Mouse (Mus musculus): Measurements from ENCODE around the gene 2310050C09Rik. TPM values are rescaled to one million over a fixed set of nuclear protein-coding genes. Genes with fewer than 3 reads are reported as not detected.

Gene 2310050C09Rik
- polyA plus RNA-seq (2014; fragmentation: Nextera tagmentation; extraction: Ambion mirVana), result not detected in 2 replicates

DNA sequence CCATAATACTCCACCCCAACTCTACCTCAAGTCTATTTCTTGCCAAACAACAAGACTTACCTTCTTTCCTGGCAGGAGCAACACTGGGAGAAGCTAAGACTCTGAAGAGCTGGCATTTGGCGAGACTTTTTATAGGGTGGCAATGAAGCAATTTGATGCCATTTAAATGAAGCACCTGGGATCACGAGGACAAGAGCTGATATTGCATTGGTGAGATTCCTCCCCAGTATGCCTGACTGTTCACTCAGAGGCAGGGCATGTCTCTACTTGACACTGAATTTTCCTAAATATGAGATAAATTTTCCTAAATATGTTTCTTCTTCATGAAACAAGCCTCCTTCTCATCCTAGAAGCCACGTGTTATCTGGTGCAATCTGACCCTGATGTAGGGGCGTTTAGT, at the start of gene 2310050C09Rik:
Gene 2310050C09Rik (minus strand): TSS at position 101 of the 400 bp plus-strand sequence.
- Histone ChIP-seq H3K36me3 (ENCODE audit: control insufficient read depth, insufficient read depth, low read length) (no peaks in the 10 kb centered on the region), H3K9me3 (ENCODE audit: control insufficient read depth, low read length) (no peaks in the 10 kb centered on the region), H3K4me2 (ENCODE audit: low read depth) (no peak within 1 kb of the TSS), H3K9ac (ENCODE audit: low read length) (no peak within 1 kb of the TSS), H3K27ac (ENCODE audit: low read depth, low read length) (no peak within 1 kb of the TSS), H3K27me3 (ENCODE audit: control insufficient read depth, insufficient read depth, low read length) (no peaks in the 10 kb centered on the region), H3K4me1 (ENCODE audit: control insufficient read depth, insufficient read depth, low read length) (no peaks in the 10 kb centered on the region), H3K4me3 (ENCODE audit: low read depth, low read length) (no peak within 1 kb of the TSS)
- WGBS, result 85% methylated on average over 4 of the region's 4 CpGs
- ATAC-seq (ENCODE audit: insufficient read depth, low FRiP score, low TSS enrichment) (no peak), DNase-seq (ENCODE audit: low spot score) (no peak)

DNA sequence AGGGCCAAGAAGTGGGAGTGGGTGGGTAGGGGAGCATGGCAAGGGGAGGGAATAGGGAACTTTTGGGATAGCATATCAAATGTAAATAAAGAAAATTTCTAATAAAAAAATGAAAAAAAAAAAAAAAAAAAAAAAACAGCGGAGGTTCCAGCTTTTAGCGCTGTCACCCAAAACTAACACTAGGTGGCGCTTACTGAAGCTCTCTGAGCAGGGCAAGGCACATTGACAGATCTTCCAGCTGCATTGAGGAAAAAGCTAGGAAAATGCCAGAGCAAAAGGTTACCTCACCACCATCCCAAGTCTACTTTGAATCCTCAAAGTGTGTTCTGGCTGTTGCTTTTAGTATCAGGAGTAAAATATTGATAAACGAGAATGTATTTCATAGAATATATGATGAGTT, 37.6 kb upstream of the 2310050C09Rik start:
- no peak for ATAC-seq (ENCODE audit: insufficient read depth, low FRiP score, low TSS enrichment)
- WGBS, result 34% methylated on average over 4 of the region's 4 CpGs
- H3K4me1 ChIP-seq (ENCODE audit: control insufficient read depth, insufficient read depth, low read length), result no peaks in the 10 kb centered on the region

DNA sequence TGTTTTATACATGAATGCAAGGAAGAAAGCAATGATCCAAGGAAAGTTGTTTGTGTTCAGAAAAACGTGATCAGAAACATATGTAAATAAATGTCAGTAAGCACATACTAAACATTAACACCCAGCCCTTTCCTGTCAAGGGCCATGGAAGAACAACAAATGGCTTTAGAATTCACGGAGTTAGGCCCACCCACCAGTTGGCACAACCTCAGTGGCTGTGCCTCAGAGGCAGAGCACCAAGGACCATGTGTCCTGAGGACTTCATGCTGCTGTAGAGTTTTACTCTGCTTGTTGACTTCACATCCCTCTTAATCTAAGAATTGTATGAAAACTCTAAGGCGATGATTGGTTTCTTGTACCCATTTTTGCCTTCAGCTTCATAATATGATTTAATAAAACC, 35.2 kb upstream of the 2310050C09Rik start:
- Histone ChIP-seq H3K9me3 (ENCODE audit: control insufficient read depth, low read length) (no peaks in the 10 kb centered on the region), H3K36me3 (ENCODE audit: control insufficient read depth, insufficient read depth, low read length) (no peaks in the 10 kb centered on the region), H3K27ac (ENCODE audit: low read depth, low read length) (no peak overlapping the region), H3K4me2 (ENCODE audit: low read depth) (no peak overlapping the region), H3K4me3 (ENCODE audit: low read depth, low read length) (no peak overlapping the region), H3K27me3 (ENCODE audit: control insufficient read depth, insufficient read depth, low read length) (no peaks in the 10 kb centered on the region), H3K4me1 (ENCODE audit: control insufficient read depth, insufficient read depth, low read length) (no peaks in the 10 kb centered on the region), H3K9ac (ENCODE audit: low read length) (no peak overlapping the region)
- DNase-seq (ENCODE audit: low spot score), result no peak
- ATAC-seq (ENCODE audit: insufficient read depth, low FRiP score, low TSS enrichment), result no peak
- 59% methylated on average over 3 of the region's 3 CpGs for WGBS

More for the DNA sequence above, 37.6 kb upstream of the 2310050C09Rik start:
- H3K9me3 ChIP-seq (ENCODE audit: control insufficient read depth, low read length), result no peaks in the 10 kb centered on the region
- no peak overlapping the region for H3K4me3 ChIP-seq (ENCODE audit: low read depth, low read length)
- no peaks in the 10 kb centered on the region for H3K36me3 ChIP-seq (ENCODE audit: control insufficient read depth, insufficient read depth, low read length)
- DNase-seq (ENCODE audit: low spot score), result peak; percentile 29
- no peak overlapping the region for H3K9ac ChIP-seq (ENCODE audit: low read length)
- no peaks in the 10 kb centered on the region for H3K27me3 ChIP-seq (ENCODE audit: control insufficient read depth, insufficient read depth, low read length)
- no peak overlapping the region for H3K4me2 ChIP-seq (ENCODE audit: low read depth)
- H3K27ac ChIP-seq (ENCODE audit: low read depth, low read length), result no peak overlapping the region

DNA sequence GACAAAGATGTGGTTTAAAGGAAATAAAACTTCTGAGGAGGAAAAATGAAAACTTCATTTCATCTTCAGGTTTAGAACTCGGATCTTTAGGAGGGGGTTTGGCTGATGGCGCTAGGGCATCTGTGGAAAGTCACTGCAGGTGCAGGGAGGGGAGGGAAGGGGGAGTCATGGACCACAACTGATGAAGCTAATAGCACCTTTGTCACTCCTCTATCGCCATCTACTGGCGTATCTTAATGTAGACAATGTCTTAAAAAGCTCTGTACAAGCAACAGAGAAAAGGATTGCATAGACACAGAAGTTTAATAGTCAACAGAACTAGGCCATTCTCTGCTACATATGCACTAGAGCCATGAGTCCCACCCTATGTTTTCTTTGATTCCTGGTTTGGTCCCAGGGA, 33.6 kb upstream of the 2310050C09Rik start:
- Histone ChIP-seq H3K27me3 (ENCODE audit: control insufficient read depth, insufficient read depth, low read length) (no peaks in the 10 kb centered on the region), H3K4me2 (ENCODE audit: low read depth) (no peak overlapping the region), H3K9me3 (ENCODE audit: control insufficient read depth, low read length) (no peaks in the 10 kb centered on the region), H3K4me1 (ENCODE audit: control insufficient read depth, insufficient read depth, low read length) (no peaks in the 10 kb centered on the region), H3K27ac (ENCODE audit: low read depth, low read length) (no peak overlapping the region), H3K4me3 (ENCODE audit: low read depth, low read length) (no peak overlapping the region), H3K9ac (ENCODE audit: low read length) (no peak overlapping the region), H3K36me3 (ENCODE audit: control insufficient read depth, insufficient read depth, low read length) (no peaks in the 10 kb centered on the region)
- DNase-seq (ENCODE audit: low spot score), result no peak
- WGBS, result 30% methylated on average over 4 of the region's 4 CpGs
- 0 out of 2 replicates have a peak, but pooled peaks have one; percentile 8 for ATAC-seq (ENCODE audit: insufficient read depth, low FRiP score, low TSS enrichment)

DNA sequence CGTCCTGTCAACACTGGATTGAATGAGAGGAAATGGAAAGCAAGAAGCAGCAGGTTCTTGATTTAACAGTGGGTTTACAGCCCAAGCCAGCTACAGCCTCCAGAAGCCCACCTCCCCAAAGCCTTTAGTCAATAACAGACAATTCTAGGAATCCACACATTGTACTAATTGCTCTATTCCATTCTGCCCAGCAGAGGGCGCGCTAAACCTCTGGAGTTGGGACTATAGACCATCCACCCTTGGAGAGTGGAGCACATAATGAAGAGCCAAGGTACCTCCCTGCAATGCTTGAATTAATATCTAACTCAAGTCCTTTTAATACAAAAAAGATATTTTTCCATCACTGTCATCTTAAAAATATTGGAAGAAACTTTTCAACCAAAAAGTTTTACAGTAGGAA, 33.0 kb upstream of the 2310050C09Rik start:
- Histone ChIP-seq H3K27ac (ENCODE audit: low read depth, low read length) (no peak overlapping the region), H3K4me3 (ENCODE audit: low read depth, low read length) (no peak overlapping the region), H3K4me1 (ENCODE audit: control insufficient read depth, insufficient read depth, low read length) (no peaks in the 10 kb centered on the region), H3K9ac (ENCODE audit: low read length) (no peak overlapping the region), H3K36me3 (ENCODE audit: control insufficient read depth, insufficient read depth, low read length) (no peaks in the 10 kb centered on the region), H3K27me3 (ENCODE audit: control insufficient read depth, insufficient read depth, low read length) (no peaks in the 10 kb centered on the region), H3K4me2 (ENCODE audit: low read depth) (no peak overlapping the region), H3K9me3 (ENCODE audit: control insufficient read depth, low read length) (no peaks in the 10 kb centered on the region)
- ATAC-seq (ENCODE audit: insufficient read depth, low FRiP score, low TSS enrichment) (peak; percentile 48; the same call in 1 of the 2 replicates), DNase-seq (ENCODE audit: low spot score) (peak; percentile 34)
- WGBS, result 29% methylated on average over 3 of the region's 3 CpGs

- ATAC-seq (ENCODE audit: insufficient read depth, low FRiP score, low TSS enrichment) (no peak), DNase-seq (ENCODE audit: low spot score) (no peak)
- no peaks in the 10 kb centered on the region for H3K27me3 ChIP-seq (ENCODE audit: control insufficient read depth, insufficient read depth, low read length)
- no peak overlapping the region for H3K9ac ChIP-seq (ENCODE audit: low read length)
- H3K27ac ChIP-seq (ENCODE audit: low read depth, low read length), result no peak overlapping the region
- H3K4me2 ChIP-seq (ENCODE audit: low read depth), result no peak overlapping the region
- H3K4me1 ChIP-seq (ENCODE audit: control insufficient read depth, insufficient read depth, low read length), result no peaks in the 10 kb centered on the region
- WGBS, result 61% methylated on average over 1 of the region's 1 CpGs
- H3K36me3 ChIP-seq (ENCODE audit: control insufficient read depth, insufficient read depth, low read length), result no peaks in the 10 kb centered on the region
- H3K4me3 ChIP-seq (ENCODE audit: low read depth, low read length), result no peak overlapping the region
- H3K9me3 ChIP-seq (ENCODE audit: control insufficient read depth, low read length), result no peaks in the 10 kb centered on the region
Measured at GRCm38 (mm10) chr3:92894489-92894888, 24.5 kb upstream of the 2310050C09Rik start.

GRCm38 (mm10) chr3:92894063-92894462, 24.0 kb upstream of the 2310050C09Rik start:
- Histone ChIP-seq H3K4me1 (ENCODE audit: control insufficient read depth, insufficient read depth, low read length) (no peaks in the 10 kb centered on the region), H3K4me2 (ENCODE audit: low read depth) (no peak overlapping the region), H3K36me3 (ENCODE audit: control insufficient read depth, insufficient read depth, low read length) (no peaks in the 10 kb centered on the region), H3K4me3 (ENCODE audit: low read depth, low read length) (no peak overlapping the region), H3K9me3 (ENCODE audit: control insufficient read depth, low read length) (no peaks in the 10 kb centered on the region), H3K27ac (ENCODE audit: low read depth, low read length) (no peak overlapping the region), H3K9ac (ENCODE audit: low read length) (no peak overlapping the region), H3K27me3 (ENCODE audit: control insufficient read depth, insufficient read depth, low read length) (no peaks in the 10 kb centered on the region)
- ATAC-seq (ENCODE audit: insufficient read depth, low FRiP score, low TSS enrichment) (no peak), DNase-seq (ENCODE audit: low spot score) (no peak)
- WGBS, result 78% methylated on average over 3 of the region's 3 CpGs

GRCm38 (mm10) chr3:92874180-92874579, 4.2 kb upstream of the 2310050C09Rik start:
- Histone ChIP-seq H3K27ac (ENCODE audit: low read depth, low read length) (no peak overlapping the region), H3K36me3 (ENCODE audit: control insufficient read depth, insufficient read depth, low read length) (no peaks in the 10 kb centered on the region), H3K4me1 (ENCODE audit: control insufficient read depth, insufficient read depth, low read length) (no peaks in the 10 kb centered on the region), H3K9ac (ENCODE audit: low read length) (no peak overlapping the region), H3K27me3 (ENCODE audit: control insufficient read depth, insufficient read depth, low read length) (no peaks in the 10 kb centered on the region), H3K4me3 (ENCODE audit: low read depth, low read length) (no peak overlapping the region), H3K4me2 (ENCODE audit: low read depth) (no peak overlapping the region), H3K9me3 (ENCODE audit: control insufficient read depth, low read length) (no peaks in the 10 kb centered on the region)
- DNase-seq (ENCODE audit: low spot score) (no peak), ATAC-seq (ENCODE audit: insufficient read depth, low FRiP score, low TSS enrichment) (no peak)
- 90% methylated on average over 3 of the region's 3 CpGs for WGBS

DNA sequence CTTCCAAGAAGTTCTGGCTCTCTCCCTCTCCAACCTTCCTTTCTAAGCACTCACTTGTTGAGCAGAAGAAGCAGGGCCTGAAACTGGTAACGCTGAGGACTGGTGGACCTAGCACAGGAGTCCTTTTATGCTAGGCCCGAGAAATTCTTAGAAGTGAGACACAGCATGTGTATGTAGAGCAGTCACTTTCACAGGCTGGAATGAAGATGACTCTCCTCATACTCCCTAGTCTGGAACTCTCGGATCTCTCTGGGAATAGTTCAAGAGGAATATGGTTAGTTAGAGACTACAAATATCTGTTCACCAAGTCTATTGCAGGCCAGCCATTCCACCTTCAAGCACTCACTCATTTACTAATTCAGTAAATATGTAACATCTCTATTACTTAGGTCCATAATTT, 18.8 kb downstream of the 2310050C09Rik start, which contains the start of gene Lce1l:
Gene Lce1l (minus strand): TSS at position 101 of the 400 bp plus-strand sequence.
- Histone ChIP-seq H3K9ac (ENCODE audit: low read length) (no peak within 1 kb of the TSS), H3K4me2 (ENCODE audit: low read depth) (no peak within 1 kb of the TSS), H3K36me3 (ENCODE audit: control insufficient read depth, insufficient read depth, low read length) (no peaks in the 10 kb centered on the region), H3K27me3 (ENCODE audit: control insufficient read depth, insufficient read depth, low read length) (no peaks in the 10 kb centered on the region), H3K9me3 (ENCODE audit: control insufficient read depth, low read length) (no peaks in the 10 kb centered on the region), H3K4me3 (ENCODE audit: low read depth, low read length) (no peak within 1 kb of the TSS), H3K27ac (ENCODE audit: low read depth, low read length) (no peak within 1 kb of the TSS), H3K4me1 (ENCODE audit: control insufficient read depth, insufficient read depth, low read length) (no peaks in the 10 kb centered on the region)
- DNase-seq (ENCODE audit: low spot score) (no peak), ATAC-seq (ENCODE audit: insufficient read depth, low FRiP score, low TSS enrichment) (no peak)
- WGBS, result 83% methylated on average over 3 of the region's 3 CpGs

All from neural tube, embryonic 11.5 days (tissue).